In genomic region chr11:86962362-86962761, GRCm38 (mm10) we compare ENCODE assay signal across 13 mouse cellular contexts. TPM values are rescaled to one million over a fixed set of nuclear protein-coding genes. Genes with fewer than 3 reads are reported as not detected.
A peak's percentile ranks its signal among the peaks of the same experiment; 100 is the strongest.
DNase-seq lines count a peak whose midpoint lies in the region; ATAC-seq and TF ChIP-seq lines count a peak whose summit lies in the region.
"Had no signal": no experiment of that assay in that cellular context is flagged by ENCODE, and none has a peak within 500 bp of the region (broad histone marks: within the 10 kb centered on the region; RNA-seq: fewer than 3 reads in every experiment).

No protein-coding gene starts in this region.

- H3K27ac ChIP-seq in kidney, embryonic 14.5 days (ENCODE audit: low read depth, low read length), result peak overlapping the region; percentile 63; the same call in 1 of the 2 replicates
- H3K27ac ChIP-seq in cortical plate, adult 2 months (ENCODE audit: insufficient read depth, low read length), result peak overlapping the region; percentile 84
- peak overlapping the region; percentile 87 for H3K27ac ChIP-seq in liver, embryonic 16.5 days (ENCODE audit: low read length)
- H3K27ac ChIP-seq: hindbrain, embryonic 14.5 days; limb, embryonic 15.5 days had no signal

- H3K9ac ChIP-seq in kidney, embryonic 14.5 days (ENCODE audit: low read depth, low read length), result no peak overlapping the region
- no peak overlapping the region for H3K9ac ChIP-seq in liver, embryonic 16.5 days (ENCODE audit: low read depth, low read length)
- H3K9ac ChIP-seq: hindbrain, embryonic 14.5 days; limb, embryonic 15.5 days had no signal

- no peak overlapping the region for H3K4me3 ChIP-seq in kidney, embryonic 14.5 days (ENCODE audit: low read length)
- no peak overlapping the region for H3K4me3 ChIP-seq in cortical plate, adult 2 months (ENCODE audit: insufficient read depth, low read length)
- H3K4me3 ChIP-seq in liver, embryonic 16.5 days (ENCODE audit: low read depth, low read length), result no peak overlapping the region
- H3K4me3 ChIP-seq: limb, embryonic 15.5 days had no signal

- ATAC-seq in frontal cortex, adult (ENCODE audit: low TSS enrichment), result peak; percentile 53
- ATAC-seq in kidney, embryonic 14.5 days (ENCODE audit: low FRiP score, low TSS enrichment), result no peak
- ATAC-seq in liver, embryonic 16.5 days (ENCODE audit: low read depth), result no peak
- ATAC-seq: midbrain, embryonic 16.5 days had no signal

- no peak for DNase-seq in frontal cortex, postnatal 36 days (ENCODE audit: low spot score in 2 of 2)
- DNase-seq in kidney, postnatal 14 days, result no peak
- no peak for DNase-seq in right cerebral cortex, postnatal 25 days
- DNase-seq in thymus, postnatal 25 days, result no peak
- DNase-seq: thymus, adult 2 months had no signal

- no peak for TF ChIP-seq POLR2A in cortical plate, adult 2 months (IDR thresholded peaks at IDR 0.05; ENCODE audit: extremely low read depth, insufficient read depth, low read length)

- H3K36me3 ChIP-seq in kidney, embryonic 14.5 days (ENCODE audit: control insufficient read depth, insufficient read depth, low read length), result 0 out of 2 replicates have a peak, but pooled peaks cover 3% of the 10 kb centered on the region
- H3K36me3 ChIP-seq in liver, embryonic 16.5 days (ENCODE audit: control insufficient read depth, insufficient read depth), result no peaks in the 10 kb centered on the region
- H3K36me3 ChIP-seq: G1E had no signal

- TF ChIP-seq CTCF in cortical plate, adult 2 months (IDR thresholded peaks at IDR 0.05; ENCODE audit: extremely low read depth, insufficient read depth, low read length), result no peak

- no peaks in the 10 kb centered on the region for H3K27me3 ChIP-seq in kidney, embryonic 14.5 days (ENCODE audit: control insufficient read depth, insufficient read depth, low read length)
- no peaks in the 10 kb centered on the region for H3K27me3 ChIP-seq in liver, embryonic 16.5 days (ENCODE audit: control insufficient read depth, insufficient read depth, low read depth, low read length)
- H3K27me3 ChIP-seq: limb, embryonic 15.5 days had no signal

- 34% methylated on average over 2 of the region's 2 CpGs for WGBS in kidney, embryonic 14.5 days
- WGBS in liver, embryonic 16.5 days (ENCODE audit: insufficient replicate concordance), result 42% methylated on average over 2 of the region's 2 CpGs

- H3K4me1 ChIP-seq in kidney, embryonic 14.5 days (ENCODE audit: control insufficient read depth, insufficient read depth, low read length), result peaks cover 60% of the 10 kb centered on the region
- H3K4me1 ChIP-seq in cortical plate, adult 2 months (ENCODE audit: control insufficient read depth, insufficient read depth, low read length), result peaks cover 23% of the 10 kb centered on the region
- peaks cover 42% of the 10 kb centered on the region for H3K4me1 ChIP-seq in liver, embryonic 16.5 days (ENCODE audit: control insufficient read depth, low read depth, low read length)

- H3K4me2 ChIP-seq in kidney, embryonic 14.5 days (replicated peaks; ENCODE audit: low read depth, low read length), result no peak overlapping the region
- no peak overlapping the region for H3K4me2 ChIP-seq in liver, embryonic 16.5 days (ENCODE audit: low read depth, low read length)
- H3K4me2 ChIP-seq: hindbrain, embryonic 14.5 days; limb, embryonic 15.5 days had no signal

- no peaks in the 10 kb centered on the region for H3K9me3 ChIP-seq in kidney, embryonic 14.5 days (ENCODE audit: control insufficient read depth, low read length)
- H3K9me3 ChIP-seq in liver, embryonic 16.5 days (replicated peaks; ENCODE audit: control insufficient read depth, low read length), result no peaks in the 10 kb centered on the region
- H3K9me3 ChIP-seq: G1E; limb, embryonic 15.5 days had no signal

RNA-seq across cellular contexts. Expression of gene Ypel2, which starts 31.1 kb away (rescaled TPM):
- 7.9 and 9.1 TPM in 2 replicates for polyA plus RNA-seq in kidney, embryonic 14.5 days (2014; fragmentation: Nextera tagmentation; extraction: Ambion mirVana)
- polyA plus RNA-seq in cortical plate, adult 2 months (2012; rRNA removed), result 27.6 and 32.6 TPM in 2 replicates
- polyA plus RNA-seq in liver, embryonic 16.5 days (2015; fragmentation: Nextera tagmentation; extraction: Ambion mirVana), result 1.8 and 2.4 TPM in 2 replicates
